Mouse (Mus musculus) cerebellum, adult 9-10 months (tissue): ENCODE measurements around the gene Dnmt1.

Source experiments
- DNase-seq: peaks from one replicate; pipeline ENCODE4 v3.0.0; 2022

The Dnmt1 gene

GRCm38 (mm10) chr9:20878041-20878709 lies 81.5 kb downstream of the Dnmt1 start:
- peak; percentile 99 for DNase-seq

DNA sequence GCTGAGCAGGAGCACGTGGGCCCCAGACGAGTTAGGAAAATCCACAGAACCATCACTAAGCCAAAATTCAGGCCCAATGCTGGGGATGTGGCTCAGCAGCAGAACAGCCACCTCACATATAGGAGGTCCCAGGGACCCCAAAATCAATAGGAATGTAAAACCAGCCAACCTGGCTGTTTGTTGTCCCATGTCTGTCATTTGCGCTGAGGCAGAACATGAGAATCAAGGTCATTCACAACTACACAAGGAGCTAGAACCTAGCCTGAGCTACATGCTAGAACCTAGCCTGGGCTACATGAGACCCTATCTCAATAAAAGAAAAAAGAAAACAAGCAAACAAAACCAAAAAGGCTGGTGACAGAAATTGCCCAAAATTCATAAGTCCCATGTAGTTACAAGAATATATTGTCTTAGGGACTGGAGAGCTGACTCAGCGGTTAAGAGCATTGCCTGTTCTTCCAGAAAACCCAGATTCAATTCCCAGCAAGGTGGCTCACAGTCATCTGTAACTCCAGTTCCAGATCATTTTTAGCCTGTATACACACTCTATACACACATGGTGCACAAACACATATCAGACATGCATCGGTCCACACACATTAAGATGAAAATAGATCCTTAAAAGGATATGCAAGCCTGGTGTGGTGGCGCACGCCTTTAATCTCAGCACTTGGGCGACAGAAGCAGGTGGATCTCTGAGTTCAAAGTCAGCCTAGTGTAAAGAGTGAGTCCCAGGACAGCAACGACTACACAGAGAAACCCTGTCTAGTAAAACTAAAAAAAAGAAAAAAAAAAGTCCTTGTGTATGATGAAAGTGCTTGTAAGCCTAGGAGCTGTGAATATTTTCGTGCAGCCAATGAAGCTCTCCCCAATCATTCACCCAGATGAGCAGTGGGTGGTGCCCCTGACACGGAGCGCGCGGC lies 82.3 kb downstream of the Dnmt1 start:
- no peak for DNase-seq

- peak; percentile 54 for DNase-seq
Observed at GRCm38 (mm10) chr9:20876318-20877117, 83.2 kb downstream of the Dnmt1 start.

- peak; percentile 57 for DNase-seq
Observed at GRCm38 (mm10) chr9:20875021-20875790, 84.5 kb downstream of the Dnmt1 start.

- DNase-seq: peak; percentile 27
Observed at GRCm38 (mm10) chr9:20873521-20873920, 86.2 kb downstream of the Dnmt1 start.

DNA sequence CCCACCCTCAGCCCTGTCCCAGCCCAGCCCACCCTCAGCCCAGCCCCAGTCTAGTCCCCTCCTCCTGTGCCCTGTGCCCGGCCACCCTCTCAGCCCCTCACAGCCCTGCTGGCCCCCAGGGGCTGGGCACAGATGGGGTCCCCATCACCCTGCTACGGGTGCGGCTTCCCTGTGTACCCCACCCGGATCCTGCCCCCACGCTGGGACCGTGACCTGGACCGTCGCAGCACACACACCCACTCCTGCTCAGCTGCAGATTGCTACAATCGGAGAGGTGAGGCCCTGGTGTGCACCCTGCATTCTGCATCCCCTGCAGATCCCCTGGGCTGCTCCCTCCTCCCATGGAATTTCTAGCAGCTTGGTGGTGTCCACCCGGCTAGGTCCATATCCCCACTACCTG lies 86.7 kb downstream of the Dnmt1 start:
- DNase-seq: peak; percentile 30

DNA sequence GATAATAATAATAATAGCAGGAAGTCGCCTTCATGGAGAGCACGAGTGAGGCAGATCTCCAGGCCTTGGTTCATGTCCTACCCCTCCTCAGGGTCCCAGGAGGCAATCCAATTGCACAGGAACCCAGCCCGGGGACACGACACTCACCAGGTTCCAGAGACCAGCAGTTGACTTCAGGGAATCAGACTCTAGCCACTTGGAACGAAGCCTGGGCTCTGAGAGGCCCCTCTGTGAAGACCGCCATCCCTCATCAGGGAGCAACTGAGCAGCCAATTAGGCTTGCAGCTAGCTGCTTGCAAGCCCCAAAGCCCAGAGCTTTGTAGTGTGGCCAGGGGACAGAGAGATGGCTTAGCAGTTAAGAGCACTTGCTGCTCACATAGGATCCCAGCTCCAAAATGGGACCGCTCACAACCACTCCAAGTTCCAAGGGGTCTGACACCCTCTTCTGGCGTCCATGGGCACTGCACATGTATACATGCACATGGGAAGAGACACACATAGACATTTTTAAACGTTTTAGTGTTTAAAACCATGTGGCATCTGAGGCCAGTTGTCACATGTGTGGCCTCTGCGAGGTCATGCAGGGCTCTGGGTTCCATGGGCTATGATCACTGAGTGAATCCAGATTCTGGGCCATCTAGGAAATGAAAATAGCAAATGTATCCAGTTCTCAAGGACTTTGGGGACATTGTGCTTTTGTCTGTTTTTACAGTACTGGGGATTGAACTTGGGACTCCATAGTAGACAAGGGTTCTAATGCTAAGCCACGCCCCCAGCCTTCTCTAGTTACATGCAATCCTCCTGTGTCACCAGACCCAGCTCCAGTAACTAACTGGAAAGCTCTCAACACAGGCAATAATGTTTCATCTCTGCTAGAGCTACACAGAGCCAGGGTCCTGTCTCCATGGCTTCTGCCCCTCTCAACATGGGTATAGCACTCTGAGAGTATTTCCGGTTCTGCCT lies 89.2 kb downstream of the Dnmt1 start:
- peak; percentile 38 for DNase-seq

DNA sequence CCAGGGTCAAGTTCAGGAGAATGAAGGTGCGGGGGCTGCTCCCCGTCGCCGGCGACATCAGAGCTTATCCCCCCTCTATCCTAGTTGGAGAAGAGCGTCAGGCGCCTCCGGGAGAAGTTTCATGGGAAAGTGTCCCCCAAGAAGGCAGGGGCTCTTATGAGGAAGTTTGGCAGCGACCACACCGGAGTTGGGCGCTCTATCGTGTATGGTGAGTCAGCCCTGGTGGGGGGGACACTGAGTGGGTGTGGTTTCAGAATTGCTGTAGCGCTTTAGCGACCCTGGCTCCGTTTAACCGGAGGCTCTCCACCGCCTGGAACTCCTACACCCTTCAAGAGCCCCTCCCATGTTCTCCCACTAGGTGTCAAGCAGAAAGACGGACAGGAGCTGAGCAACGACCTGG lies 90.4 kb downstream of the Dnmt1 start:
- peak; percentile 37 for DNase-seq

GRCm38 (mm10) chr9:20868448-20869001 lies 91.2 kb downstream of the Dnmt1 start, which contains the start of gene A230050P20Rik:
Gene A230050P20Rik (plus strand): TSS chr9:20868642.
- DNase-seq: peak; percentile 75

DNA sequence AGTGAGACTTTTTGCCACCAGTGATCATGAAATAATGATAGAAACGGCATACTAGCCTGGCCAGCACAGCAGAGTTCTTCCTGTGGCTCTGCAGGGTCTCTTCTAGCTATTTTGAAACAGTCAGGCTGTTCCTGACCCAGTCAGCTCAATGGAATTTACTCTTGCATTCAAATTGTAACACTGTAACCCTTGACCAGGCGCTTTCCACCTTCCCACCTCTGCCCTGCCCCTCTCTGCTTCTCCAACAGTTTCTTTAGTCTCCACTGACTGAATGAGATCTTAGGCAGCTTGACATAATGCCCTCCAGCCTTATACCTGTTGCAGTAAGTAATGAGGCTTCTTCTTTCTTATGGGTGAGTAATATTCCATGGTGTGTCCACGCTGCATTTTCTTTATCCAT lies 92.8 kb downstream of the Dnmt1 start:
- DNase-seq: peak; percentile 9

DNA sequence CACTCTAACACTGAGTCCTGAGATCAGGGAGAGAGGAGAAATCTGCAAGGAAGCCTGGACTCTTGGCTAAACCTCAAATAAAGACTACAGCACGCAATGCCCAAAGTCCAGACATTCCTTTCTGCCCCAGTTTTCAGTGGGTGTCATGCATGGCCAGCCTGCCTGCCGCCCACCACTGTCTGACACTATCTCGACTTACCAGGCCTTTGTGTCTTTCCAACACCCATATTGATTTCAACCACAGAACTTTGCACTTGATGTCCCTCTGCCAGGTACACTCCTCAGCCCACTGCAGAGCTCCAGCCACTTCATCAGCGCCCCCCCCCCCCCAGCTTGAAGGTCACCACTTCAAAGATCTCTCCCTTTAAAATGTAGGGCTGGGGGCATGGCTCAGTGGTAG lies 97.5 kb downstream of the Dnmt1 start:
- no peak for DNase-seq

- no peak for DNase-seq
Observed at GRCm38 (mm10) chr9:20861821-20862220, 97.9 kb downstream of the Dnmt1 start.

DNA sequence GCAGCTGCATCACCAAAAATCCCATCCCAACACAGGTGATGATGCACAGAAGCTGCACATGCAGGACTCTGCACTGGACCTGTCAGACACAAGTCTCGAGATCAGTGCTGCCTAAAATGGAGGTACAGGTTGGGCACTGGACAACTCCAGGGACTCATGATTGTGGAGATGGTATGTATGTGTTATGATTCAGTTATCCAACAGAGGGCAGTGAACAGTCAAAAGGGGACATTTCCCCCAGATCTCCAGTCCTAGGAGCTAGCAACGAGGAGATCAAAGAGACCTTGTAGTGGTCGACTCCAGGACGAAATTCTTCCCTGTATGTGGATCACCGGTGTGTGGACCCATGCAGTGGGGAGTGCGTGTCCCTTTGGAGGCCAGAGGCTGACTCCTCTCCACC lies 99.8 kb downstream of the Dnmt1 start:
- DNase-seq: no peak
